Mouse (Mus musculus): ENCODE results near the gene Ttc28.

GRCm38 (mm10) chr5:110868460-110868859, 11.1 kb upstream of the Ttc28 start:
- TF ChIP-seq CTCF (IDR thresholded peaks at IDR 0.05; ENCODE audit: borderline replicate concordance, control insufficient read depth, extremely low read depth, insufficient read depth, low read length, poor library complexity) (no peak), POLR2A (IDR thresholded peaks at IDR 0.05; ENCODE audit: control insufficient read depth, extremely low read depth, insufficient read depth, low read length, poor library complexity) (no peak)
